Mouse (Mus musculus): ENCODE data around the gene Olfr473. TPM values are rescaled to one million over a fixed set of nuclear protein-coding genes. Genes with fewer than 3 reads are reported as not detected.
"Not testable (repeated sequence)": the region's sequence is repeated elsewhere in the genome, so short reads cannot be mapped to it uniquely, and the experiment has no call there.

Gene Olfr473
- total RNA-seq (2021), result not detected
- long read RNA-seq, experiment 1, result 0 reads
- long read RNA-seq, experiment 2, result 0 reads

- no peak for DNase-seq (ENCODE audit: low spot score in 2 of 2)
These were observed at the start of gene Olfr473 for GRCm38 (mm10) chr7:107930146-107930545. Gene Olfr473, plus strand, starts transcription at chr7:107930446.

GRCm38 (mm10) chr7:107897602-107898001 is 32.6 kb upstream of the Olfr473 start, which contains the start of gene Olfr472:
Gene Olfr472, plus strand, starts transcription at chr7:107897902.
- DNase-seq (ENCODE audit: low spot score in 2 of 2), result no peak

GRCm38 (mm10) chr7:107952539-107952938 is 22.3 kb downstream of the Olfr473 start:
- DNase-seq (ENCODE audit: low spot score in 2 of 2), result not testable (repeated sequence)

- DNase-seq (ENCODE audit: low spot score in 2 of 2), result no peak
These were observed 24.1 kb downstream of the Olfr473 start, which contains the start of gene Olfr474 for GRCm38 (mm10) chr7:107954343-107954742. Gene Olfr474, plus strand, starts transcription at chr7:107954643.

GRCm38 (mm10) chr7:107964503-107964902 is 34.3 kb downstream of the Olfr473 start, which contains the start of gene Olfr476:
Gene Olfr476, plus strand, starts transcription at chr7:107964803.
- no peak for DNase-seq (ENCODE audit: low spot score in 2 of 2)

Other genes with a start within 250 kb of the Olfr473 start
- under 1 TPM in 1 of 2 experiments, not detected in 1; 0.25 TPM for gene Cyb5r2, start 172.4 kb upstream of the Olfr473 start, total RNA-seq (2021)
- not detected for gene Ovch2, start 129.2 kb upstream of the Olfr473 start, total RNA-seq (2021)
- not detected for gene Olfr467, start 118.2 kb upstream of the Olfr473 start, total RNA-seq (2021)
- not detected for gene Olfr469, start 104.9 kb upstream of the Olfr473 start, total RNA-seq (2021)
- gene Olfr470, start 83.0 kb upstream of the Olfr473 start, total RNA-seq (2021), result not detected
- not detected for gene Olfr472, start 32.5 kb upstream of the Olfr473 start, total RNA-seq (2021)
- not detected for gene Olfr474, start 24.2 kb downstream of the Olfr473 start, total RNA-seq (2021)
- not detected for gene Olfr476, start 34.4 kb downstream of the Olfr473 start, total RNA-seq (2021)
- not detected for gene Olfr477, start 56.2 kb downstream of the Olfr473 start, total RNA-seq (2021)
- not detected for gene Olfr478, start 103.5 kb downstream of the Olfr473 start, total RNA-seq (2021)
- gene Olfr479, start 120.2 kb downstream of the Olfr473 start, total RNA-seq (2021), result not detected
- gene Olfr480, start 136.9 kb downstream of the Olfr473 start, total RNA-seq (2021), result not detected
- gene Olfr481, start 149.4 kb downstream of the Olfr473 start, total RNA-seq (2021), result not detected
- gene Olfr482, start 167.1 kb downstream of the Olfr473 start, total RNA-seq (2021), result under 1 TPM; 0.62 to 0.74 TPM
- gene Olfr483, start 170.4 kb downstream of the Olfr473 start, total RNA-seq (2021), result not detected
- not detected for gene Olfr484, start 197.0 kb downstream of the Olfr473 start, total RNA-seq (2021)
- gene Olfr485, start 229.4 kb downstream of the Olfr473 start, total RNA-seq (2021), result not detected
- not detected for gene Olfr486, start 242.3 kb downstream of the Olfr473 start, total RNA-seq (2021)

Data from gastrocnemius, postnatal 4 days (tissue).